Mouse (Mus musculus) C2C12 (cell line): ENCODE data around the gene Amh.

Experiments
- CTCF ChIP-seq: IDR thresholded peaks from one replicate; pipeline ENCODE4 v1.5.1; 2011; ENCODE audit not compliant: control insufficient read depth, insufficient read depth, insufficient read length
- MYOG ChIP-seq: IDR thresholded peaks from one replicate; pipeline ENCODE4 v1.6.1; 2011; ENCODE audit not compliant: control insufficient read depth, insufficient read length; ENCODE audit errors: extremely low read depth
- USF1 ChIP-seq: IDR thresholded peaks from one replicate; pipeline ENCODE4 v1.6.1; 2011; ENCODE audit warnings: low read depth, mild to moderate bottlenecking, control low read depth, moderate library complexity

DNA sequence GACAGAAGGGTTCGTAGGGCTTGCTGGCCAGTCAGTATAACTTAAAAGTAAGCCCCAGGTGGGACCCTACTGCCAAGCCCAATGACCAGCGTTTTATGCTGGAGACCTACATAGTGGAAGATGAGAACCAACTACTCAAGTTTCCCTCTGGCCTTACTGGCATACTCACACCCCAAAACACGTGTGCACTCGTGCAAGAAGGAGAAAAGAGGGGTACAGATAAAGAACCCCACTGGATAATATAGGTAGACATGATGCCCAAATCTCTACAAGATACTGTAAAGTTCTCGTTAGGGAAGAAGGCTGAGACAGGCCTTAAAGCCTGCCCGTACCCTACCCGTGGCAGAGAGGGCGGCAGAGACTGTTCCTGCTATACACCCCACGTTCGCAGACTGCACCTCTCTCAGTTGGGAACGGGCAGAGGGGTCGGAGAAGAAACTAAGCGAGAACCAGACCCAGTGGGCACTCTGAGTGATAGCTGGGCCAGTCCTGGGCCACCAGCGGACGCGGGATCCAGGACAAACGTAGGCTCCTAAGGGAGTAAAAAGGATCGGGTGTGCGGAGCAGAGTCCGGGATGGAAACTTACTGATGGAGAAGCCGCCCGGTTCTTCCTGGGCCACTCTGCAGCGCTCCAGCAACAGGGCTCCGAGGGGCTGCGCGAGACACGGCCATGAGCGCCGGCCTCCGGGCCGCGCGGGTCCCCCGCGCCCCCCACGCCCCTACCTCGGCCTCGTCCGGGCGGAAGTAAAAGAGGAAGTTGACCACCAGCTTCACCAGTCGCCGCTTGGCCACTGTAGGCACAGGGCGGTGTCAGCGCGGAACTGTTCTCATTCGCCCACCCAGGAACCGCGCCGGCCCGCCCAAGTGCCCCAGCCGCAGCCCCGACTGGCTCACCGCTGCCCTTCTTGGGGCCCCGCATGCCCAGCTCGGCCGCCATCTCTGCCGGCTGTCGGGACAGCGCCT lies 7.6 kb upstream of the Amh start:
- TF ChIP-seq CTCF: no peak
- TF ChIP-seq USF1: no peak
- TF ChIP-seq MYOG: no peak
